12 mouse cellular contexts compared by ENCODE assay signal in genomic region chr2:163231781-163232534, GRCm38 (mm10). TPM values are rescaled to one million over a fixed set of nuclear protein-coding genes. Genes with fewer than 3 reads are reported as not detected.
DNase-seq lines count a peak whose midpoint lies in the region; ATAC-seq and TF ChIP-seq lines count a peak whose summit lies in the region.
"Had no signal": no experiment of that assay in that cellular context is flagged by ENCODE, and none has a peak within 500 bp of the region (broad histone marks: within the 10 kb centered on the region; RNA-seq: fewer than 3 reads in every experiment).

No protein-coding gene starts in this region.

- WGBS in midbrain, postnatal 0 days: 78% methylated on average over 13 of the region's 13 CpGs

- no peaks in the 10 kb centered on the region for H3K36me3 ChIP-seq in midbrain, postnatal 0 days (ENCODE audit: insufficient read depth, low read length)

- no peaks in the 10 kb centered on the region for H3K9me3 ChIP-seq in midbrain, postnatal 0 days (ENCODE audit: low read length)

- no peak overlapping the region for H3K4me3 ChIP-seq in midbrain, postnatal 0 days (ENCODE audit: low read depth, low read length)

- DNase-seq in frontal cortex, postnatal 25 days (ENCODE audit: low spot score in 2 of 2): no peak
- DNase-seq in thymus, postnatal 0 days (ENCODE audit: low spot score): peak; percentile 12
- no peak for DNase-seq in thymus, adult 18-20 months
- peak; percentile 34 to 42 for DNase-seq in layer of hippocampus, adult 8-10 months (ENCODE audit: low spot score in 2 of 2)
- peak; percentile 72 for DNase-seq in midbrain, postnatal 0 days (ENCODE audit: low spot score)
- DNase-seq in testis, postnatal 14 days (ENCODE audit: low spot score): no peak
- no peak for DNase-seq in kidney, postnatal 14 days
- DNase-seq: cerebellum, adult 9-11 months; thymus, postnatal 25 days had no signal

- no peak overlapping the region for H3K9ac ChIP-seq in midbrain, postnatal 0 days (replicated peaks; ENCODE audit: low read length, poor library complexity, severe bottlenecking)
- H3K9ac ChIP-seq: hindbrain, embryonic 14.5 days; liver, embryonic 14.5 days had no signal

- TF ChIP-seq CTCF in midbrain, postnatal 0 days (IDR thresholded peaks at IDR 0.05): no peak

- peaks cover 7% of the 10 kb centered on the region; the same call in 1 of the 2 replicates for H3K4me1 ChIP-seq in midbrain, postnatal 0 days (ENCODE audit: insufficient read depth, low read length)

- H3K4me2 ChIP-seq in midbrain, postnatal 0 days (ENCODE audit: low read depth, low read length, poor library complexity, severe bottlenecking): no peak overlapping the region
- H3K4me2 ChIP-seq: hindbrain, embryonic 14.5 days had no signal

- no peaks in the 10 kb centered on the region for H3K27me3 ChIP-seq in midbrain, postnatal 0 days (ENCODE audit: insufficient read depth, low read length)

- H3K27ac ChIP-seq in midbrain, postnatal 0 days (ENCODE audit: low read depth, low read length): no peak overlapping the region
- H3K27ac ChIP-seq: liver, embryonic 14.5 days had no signal

- peak; percentile 47; the same call in 1 of the 2 replicates for ATAC-seq in frontal cortex, adult (ENCODE audit: low TSS enrichment)
- no peak for ATAC-seq in midbrain, postnatal 0 days (ENCODE audit: low FRiP score)

RNA-seq across cellular contexts. Expression of gene Tox2, which starts 29.0 kb away (rescaled TPM):
- 2.7 and 3.5 TPM in 2 replicates for polyA plus RNA-seq in thymus, postnatal 0 days (2015; fragmentation: Nextera tagmentation; extraction: Ambion mirVana)
- total RNA-seq in layer of hippocampus, adult 8-10 months (2022): 10 to 100 TPM; 25.1 to 31.4 (median 26.0) TPM
- 7.6 and 14.3 TPM in 2 replicates for total RNA-seq in midbrain, postnatal 0 days (2014; rRNA removed)
- polyA plus RNA-seq in midbrain, postnatal 0 days (2015; fragmentation: Nextera tagmentation; extraction: Ambion mirVana): 57.0 and 64.7 TPM in 2 replicates

Comparison
In these comparisons a context has a peak if more than half of its experiments do, and no peak if none do; other contexts are left out.
1. DNase-seq: peak in thymus, postnatal 0 days (single experiment), layer of hippocampus, adult 8-10 months (2 of 2) and midbrain, postnatal 0 days (single experiment); none in frontal cortex, postnatal 25 days (0 of 2), thymus, adult 18-20 months (0 of 2), testis, postnatal 14 days (single experiment) and kidney, postnatal 14 days (single experiment).